Mouse (Mus musculus) heart, adult 11 months (tissue): Measurements from ENCODE around the gene Actr6.

Experiments used
- DNase-seq: peaks from one replicate; pipeline ENCODE4 v3.0.0; 2022

The Actr6 gene

DNA sequence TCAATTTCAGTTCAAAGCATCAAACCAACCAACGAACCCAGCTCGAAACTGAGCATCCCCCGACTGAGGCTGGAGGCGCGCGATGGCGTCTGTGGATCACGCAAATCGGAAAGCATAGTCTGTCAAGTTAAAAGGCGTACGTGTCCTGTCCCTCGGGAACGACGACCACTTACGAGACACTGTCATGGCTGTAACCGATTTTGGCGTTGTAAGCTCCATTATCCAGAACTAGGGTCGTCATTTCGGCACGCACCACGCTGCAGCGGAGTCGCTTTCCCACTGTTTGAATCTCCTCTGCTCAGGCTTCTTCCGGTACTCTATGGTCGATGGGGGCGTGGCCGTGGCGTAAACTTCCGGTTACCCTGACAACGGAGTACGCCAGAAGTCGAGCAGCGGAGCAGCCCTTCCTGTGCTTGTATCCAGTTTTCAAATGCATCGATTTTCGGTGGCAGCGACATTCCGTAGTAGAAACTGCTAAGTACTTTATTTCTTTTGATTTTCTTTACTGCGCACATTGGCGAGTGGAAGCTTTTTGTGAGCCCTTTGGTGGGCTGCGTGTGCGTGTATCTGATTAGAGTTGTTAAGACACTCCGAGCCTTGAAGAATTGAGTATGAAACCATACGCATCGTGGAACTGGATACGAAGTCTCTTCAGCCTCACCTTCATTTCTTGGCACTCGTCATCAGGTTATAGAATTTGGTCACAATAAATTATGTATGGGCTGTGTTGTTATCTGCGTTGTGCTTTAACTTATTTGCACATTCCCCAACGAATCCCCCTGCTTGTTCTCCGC lies at the start of gene Actr6:
Gene Actr6 (minus strand): TSS at position 295 of the 794 bp plus-strand sequence.
- DNase-seq, result peak; percentile 99

DNA sequence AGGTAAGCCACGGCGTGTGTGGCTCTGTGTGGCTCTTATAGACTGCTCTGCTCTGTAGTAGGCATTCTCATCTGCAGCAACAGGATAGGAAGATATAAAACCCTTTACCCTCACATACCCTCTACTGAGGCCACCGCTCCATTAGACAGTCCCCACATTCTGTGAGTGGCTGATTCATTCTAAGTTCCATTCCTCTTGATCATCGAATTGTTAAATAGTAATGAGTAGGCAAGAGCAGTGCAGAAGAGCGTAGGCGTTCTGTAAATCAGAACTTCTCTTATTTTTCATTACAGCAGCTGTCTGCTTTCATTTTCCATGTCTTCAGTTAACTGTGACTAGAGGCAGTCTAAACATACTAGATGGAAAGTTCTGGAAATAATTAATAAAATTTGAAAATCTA lies 43.9 kb upstream of the Actr6 start:
- no peak for DNase-seq

DNA sequence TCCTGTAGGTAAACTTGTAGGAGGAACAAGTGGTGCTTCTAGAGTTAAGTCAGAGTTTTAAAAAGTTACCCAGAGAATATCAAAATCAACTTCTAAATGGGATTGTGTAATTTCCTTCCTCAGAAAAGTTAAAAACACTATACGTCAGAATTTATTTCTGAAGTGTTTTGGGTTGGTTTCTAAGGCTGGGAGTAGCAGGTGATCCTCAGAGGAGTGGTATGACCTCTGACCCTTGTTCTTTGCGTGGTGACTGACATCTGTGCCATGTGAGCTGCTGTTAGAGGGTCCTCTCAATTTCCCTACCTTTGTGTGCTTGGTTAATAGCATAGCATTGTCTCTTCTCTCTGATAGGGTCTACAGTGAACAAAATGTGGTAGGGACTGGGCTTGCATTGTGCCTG lies 39.8 kb upstream of the Actr6 start:
- peak; percentile 61 for DNase-seq

DNA sequence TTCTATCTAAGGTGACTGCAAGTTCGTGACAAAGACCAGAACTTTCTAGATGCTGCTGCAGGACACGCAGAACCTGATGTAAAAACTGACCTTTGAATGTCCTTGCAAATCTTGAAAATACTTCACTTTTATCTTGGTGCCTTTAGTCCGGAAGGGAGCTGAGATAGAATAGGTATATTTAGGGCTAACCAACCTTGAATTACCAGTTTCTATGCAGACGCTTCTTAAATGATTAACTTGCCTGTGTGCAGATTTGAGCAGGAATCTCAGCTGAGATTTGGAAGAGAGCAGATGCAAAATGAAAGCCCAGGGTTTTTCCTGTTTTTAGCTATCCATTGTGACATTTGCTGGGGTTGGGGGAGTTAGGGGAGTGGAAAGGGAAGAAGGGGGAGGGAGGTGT lies 37.0 kb upstream of the Actr6 start:
- no peak for DNase-seq

DNA sequence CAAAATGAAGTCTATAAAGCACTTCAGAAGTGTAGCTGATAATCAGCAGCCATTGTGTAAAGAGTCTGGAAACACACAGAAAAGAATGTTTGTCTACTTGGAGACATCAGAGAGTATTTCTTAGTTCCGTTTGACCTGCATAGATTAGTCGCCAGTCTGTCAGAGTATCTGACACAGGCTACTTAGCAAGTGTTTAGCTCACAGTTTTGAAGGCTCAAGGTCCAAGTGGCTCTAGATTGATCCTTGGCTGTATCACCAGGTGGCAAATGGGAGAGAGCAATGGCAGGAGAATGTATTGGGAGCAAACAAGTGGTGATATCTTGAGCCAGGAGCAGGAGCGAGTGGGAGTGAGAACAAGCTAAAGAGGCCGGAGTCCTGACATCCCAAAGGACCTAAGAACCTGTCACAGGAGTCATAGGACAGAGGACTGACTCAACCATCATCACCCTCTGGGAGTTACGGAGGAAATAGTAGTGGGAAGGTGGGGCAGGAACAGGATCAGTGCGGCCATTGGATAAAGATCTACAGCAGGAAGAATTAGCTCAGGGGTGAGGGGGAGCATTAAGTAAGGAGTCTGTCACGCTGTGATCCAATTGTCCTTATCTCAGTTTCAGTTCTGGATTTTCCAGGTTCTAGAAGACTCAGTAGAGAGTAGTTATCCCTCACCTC lies 36.4 kb upstream of the Actr6 start:
- DNase-seq, result no peak

DNA sequence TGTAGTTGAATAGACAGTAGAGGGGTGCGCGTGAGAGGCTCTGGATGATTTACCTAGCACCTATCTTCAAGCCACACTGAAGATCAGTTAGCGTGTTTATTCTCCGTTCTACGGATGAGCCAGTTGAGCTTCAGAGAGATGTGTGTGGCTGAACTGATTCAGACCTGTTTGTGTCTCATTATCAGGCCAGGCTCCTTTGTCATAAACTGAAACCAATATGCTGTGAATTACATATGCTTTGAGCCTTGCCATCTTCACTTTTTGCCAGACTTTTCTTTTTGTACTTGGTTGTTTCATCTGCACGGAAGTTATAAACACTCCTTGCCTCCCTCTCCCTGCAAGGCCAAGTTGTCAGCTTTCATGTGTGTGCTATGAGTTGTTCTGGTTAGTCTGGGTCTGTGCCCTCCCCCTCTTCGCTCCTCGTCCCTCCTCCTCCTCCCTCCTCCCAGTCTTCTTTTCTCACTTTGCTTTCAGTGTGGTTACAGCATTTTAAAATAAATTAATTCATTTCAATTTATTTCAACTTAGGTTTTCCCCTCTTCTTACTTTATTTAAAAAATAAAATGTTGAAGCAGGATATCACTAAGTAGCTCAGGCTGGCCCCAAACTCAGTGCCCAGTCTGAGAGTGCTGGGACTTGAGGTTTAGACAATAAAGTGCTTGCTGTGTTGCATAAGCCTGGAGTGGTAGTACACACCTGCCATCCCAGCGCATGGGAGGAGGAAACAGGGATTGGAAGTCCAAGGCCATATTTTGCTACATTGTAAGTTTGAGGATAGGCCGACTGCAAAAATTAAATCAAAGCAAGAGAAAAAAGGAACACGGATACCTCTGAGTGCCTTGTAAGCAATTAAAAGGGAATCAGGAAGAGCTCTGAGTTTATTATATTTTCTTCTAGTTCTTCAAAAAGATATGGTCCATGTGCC lies 34.0 kb upstream of the Actr6 start:
- peak; percentile 76 for DNase-seq

DNA sequence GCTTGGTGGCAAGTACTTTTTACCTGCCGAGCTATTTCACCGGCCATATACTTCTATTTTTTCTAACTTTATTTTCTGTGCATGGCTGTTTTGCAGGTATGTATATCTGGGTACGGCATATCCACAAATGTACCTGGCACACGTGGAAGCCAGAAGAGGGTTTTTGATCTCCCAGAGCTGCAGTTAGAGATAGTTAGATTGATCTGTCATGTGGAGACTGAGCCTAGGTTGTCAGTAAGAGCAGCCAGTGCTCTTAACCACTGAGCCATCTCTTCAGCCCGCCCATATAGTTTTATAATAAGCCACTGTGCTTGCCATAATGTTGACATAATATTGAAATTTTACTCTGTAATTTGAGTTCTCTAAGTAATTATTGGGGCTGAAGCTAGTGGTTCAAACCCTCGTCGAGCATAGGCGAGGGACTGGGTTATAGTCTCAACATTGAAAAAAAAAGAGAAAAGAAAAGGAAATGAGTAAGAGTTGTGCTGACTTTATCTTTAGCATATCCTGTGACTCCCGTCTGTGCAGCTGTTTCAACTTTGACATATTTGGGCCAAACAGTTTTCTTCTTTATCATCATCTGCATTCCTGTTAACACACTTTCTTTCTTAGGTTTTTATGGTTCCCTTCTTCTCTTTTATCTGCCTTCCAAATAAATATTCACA lies 32.5 kb upstream of the Actr6 start:
- DNase-seq, result peak; percentile 40

DNA sequence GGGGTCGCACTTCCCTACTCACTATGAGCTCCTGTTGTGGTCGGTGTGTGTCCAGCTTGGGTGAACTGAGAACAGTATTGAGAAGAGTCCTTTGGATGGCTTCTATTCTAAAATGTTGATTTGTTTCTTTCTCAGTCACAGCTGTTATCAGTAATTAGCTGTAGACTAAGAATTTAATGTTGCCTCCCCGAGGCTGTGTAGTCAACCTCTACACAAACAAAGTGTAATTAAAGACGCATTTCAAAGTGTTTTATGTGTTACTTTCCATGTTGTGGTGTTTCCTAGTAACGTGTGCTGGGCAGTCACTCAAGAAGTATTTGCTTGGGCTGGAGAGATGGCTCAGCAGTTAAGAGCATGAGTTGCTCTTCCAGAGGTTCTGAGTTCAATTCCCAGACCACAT lies 28.7 kb upstream of the Actr6 start:
- no peak for DNase-seq

DNA sequence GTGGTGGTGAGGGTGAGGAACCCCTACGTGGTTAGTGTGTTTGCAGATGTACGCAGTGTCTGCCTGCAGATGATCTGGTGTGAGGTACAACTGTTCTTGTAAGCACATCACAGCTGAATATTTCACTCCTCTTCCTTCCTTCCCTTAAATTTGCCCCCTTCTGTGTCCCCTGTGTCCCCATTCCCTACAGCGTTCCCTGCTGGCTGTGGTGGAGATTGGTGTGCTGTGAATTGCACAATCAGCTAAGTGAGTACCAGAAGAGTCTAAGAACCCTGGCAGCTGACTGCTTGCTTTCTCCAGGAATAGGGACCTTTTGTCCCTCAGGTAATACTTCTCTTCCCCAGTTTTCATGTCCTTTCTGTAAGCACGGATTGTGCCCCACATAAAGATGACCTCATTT lies 23.1 kb upstream of the Actr6 start:
- DNase-seq, result no peak

DNA sequence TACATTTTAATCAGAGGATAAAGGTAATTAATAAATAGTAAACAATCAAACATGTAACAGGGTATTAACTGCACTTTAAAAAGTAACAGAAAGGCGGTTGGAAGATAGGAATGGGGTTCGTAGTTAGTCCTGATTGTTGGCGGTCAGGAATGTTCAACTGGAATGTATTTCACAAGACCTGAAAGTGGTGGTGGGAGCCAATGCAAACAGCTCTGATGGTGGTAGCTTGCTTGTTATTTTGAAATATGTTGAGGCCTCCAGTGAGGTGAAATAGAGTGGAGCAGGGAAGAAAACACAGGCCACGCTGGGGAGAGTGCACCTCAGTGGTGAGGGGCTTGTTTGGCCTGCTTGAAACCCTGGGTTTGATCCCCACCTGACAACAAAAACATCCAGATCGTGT lies 19.0 kb upstream of the Actr6 start:
- DNase-seq, result no peak

DNA sequence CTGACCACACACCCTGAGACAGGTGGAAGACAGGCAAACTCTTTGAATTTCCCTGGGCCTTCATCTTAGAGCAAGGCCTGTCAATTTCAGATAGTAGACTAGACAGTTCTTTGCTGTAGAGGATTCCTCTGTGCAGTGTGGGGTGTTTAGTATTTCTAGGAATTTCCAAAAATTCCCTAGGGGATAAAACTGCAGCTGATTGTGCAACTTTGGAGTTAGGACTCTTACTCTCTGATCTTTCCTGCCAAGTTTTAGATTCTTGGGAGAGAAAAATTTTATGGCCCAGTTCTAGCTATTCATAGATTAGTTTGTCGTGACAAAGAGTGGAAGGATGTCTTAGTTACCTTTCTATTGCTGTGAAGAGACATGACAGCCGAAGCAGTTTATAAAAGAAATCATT lies 16.5 kb upstream of the Actr6 start:
- no peak for DNase-seq

DNA sequence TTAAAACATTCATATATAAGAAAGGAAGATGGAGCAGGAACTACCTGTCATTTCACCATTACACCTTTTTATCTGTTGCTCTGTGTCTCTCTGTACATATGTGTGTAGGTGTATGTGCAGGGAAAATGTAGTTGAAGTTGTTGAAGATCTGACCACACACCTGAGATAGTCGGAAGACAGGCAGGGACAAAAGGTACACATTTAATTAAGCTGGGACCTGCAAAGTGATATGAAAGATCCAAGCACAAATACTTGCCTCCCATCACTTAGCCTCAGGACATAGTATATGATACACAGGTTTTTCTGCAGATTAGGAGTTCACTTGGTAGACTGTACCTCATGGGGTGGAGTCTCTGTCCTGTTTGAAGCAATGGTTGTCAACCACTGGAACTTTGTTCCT lies 15.8 kb upstream of the Actr6 start:
- DNase-seq, result no peak

DNA sequence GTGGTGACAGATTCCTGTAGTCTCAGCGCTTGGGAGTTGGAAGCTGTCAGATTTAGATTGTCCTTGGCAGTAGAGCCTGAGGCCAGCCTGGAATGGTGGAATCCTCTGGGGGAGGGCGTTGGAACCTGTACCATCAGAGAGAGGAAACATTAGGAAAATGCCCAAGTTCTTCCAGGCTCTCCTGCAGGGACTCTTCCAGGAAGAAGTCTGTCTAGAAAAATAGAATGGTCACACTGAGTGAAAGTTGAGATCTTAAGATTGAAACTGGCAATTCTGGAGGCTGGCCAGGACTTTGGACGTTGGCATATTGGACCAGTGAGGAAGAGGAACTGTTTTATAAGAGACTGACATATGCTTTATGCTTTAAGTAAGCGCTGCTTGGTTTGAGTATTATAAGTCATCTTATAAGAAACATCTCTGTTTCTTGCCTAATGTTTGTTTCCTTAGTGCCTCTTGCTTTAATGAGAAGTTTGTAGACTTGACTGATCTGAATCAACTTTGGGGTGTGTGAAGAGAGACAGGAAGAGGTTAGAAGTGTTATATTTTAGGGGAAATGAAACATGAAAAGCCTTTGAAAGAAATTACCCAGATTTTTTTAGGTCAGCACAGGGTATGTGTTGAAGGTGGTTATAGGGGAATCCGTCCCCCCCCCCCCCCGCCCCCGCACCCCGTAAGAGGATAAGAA lies 15.3 kb upstream of the Actr6 start:
- no peak for DNase-seq

DNA sequence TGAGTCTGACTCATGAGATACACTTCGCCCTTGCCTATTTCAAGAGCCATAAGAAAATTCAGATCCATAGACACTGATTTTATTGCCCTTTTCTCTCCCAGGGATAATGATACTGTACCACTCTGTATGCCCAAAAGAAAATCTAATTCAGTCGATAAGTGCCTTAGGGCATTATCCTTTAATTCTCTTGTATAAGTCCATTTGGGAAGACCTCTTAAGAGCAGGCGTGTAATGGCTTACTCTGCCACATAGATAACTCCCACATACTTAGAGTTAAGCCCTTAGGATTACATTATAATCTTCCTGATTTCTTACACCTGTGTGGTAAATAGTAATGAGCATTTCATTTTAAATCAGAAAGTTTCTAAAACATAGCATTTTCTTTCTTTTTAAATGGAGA lies 14.5 kb upstream of the Actr6 start:
- no peak for DNase-seq

DNA sequence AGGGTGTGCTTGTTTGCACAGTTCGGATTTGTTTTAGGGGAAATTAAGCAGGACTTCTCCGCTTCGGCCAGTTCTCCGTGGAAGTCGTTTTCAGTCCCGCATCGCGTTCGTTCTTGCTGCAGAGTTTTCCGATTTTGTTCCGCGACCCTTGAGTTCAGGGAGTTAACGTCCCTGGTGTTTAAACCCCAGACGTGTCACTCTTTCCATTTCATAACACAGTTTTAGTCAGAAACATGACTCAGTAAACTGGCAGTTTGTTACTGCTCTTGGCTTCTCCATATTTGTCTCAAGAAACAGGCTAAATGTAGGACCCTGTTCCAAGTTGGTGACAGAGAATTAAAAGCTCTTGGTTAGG lies 13.5 kb upstream of the Actr6 start:
- no peak for DNase-seq

DNA sequence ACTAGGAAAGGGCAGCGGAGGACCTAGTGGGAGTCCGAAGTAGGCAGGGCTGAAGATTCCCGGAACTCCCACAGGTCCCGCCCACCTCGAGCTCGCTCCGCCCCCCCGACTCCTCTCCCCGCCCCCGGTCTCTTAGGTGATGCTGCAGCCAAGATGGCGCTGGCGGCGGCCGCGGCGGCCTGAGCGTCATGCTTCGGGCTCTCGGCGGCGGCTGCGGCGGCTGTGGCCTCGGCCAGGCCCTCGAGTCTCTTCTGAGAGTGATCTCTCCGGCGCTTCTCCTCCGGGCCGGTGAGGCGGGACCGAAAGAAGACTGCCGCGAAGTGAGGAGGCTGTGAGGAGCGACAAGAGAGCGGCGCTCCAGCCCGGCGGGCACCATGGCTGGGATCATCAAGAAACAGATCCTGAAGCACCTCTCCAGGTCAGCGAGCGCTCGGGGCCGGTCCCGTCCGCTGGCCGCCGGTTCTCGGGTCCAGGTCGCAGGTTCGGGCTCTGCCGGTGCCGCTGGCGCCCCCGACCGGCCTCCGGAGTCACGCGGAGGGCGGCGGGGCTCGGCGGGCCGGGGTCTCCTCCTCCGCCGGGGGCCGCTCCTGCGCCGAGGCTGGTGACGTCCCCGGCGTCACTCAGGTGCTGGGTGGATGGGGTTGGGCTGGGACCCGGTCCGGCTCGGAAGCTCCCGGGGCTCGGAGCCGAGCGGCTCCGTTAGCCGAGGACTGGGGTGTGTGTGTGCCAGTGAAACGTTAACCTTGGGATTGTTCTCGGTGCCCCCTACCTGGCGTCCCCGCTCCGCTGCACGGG lies 13.0 kb upstream of the Actr6 start, which contains the start of gene Uhrf1bp1l:
Gene Uhrf1bp1l (plus strand): TSS at position 121 of the 795 bp plus-strand sequence.
- DNase-seq, result peak; percentile 99

DNA sequence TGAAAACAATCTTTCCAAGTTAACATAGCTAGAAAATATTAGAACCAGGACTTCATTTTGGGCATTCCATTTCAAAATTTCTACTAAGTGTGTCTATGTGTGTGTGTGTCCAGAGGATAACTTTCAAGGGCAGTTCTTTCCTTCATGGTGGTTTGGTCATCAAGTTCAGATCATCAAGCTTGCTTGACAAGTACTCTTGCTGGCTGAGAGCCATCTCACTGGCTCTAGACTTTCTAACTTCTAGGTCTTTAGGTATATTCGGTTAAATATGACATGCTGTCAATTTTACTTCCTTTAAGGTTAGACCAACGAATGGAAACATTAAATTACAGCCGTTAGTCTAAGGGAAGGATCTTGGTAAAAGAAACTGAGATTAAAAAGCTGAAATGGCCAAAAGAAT lies 12.2 kb upstream of the Actr6 start:
- no peak for DNase-seq

DNA sequence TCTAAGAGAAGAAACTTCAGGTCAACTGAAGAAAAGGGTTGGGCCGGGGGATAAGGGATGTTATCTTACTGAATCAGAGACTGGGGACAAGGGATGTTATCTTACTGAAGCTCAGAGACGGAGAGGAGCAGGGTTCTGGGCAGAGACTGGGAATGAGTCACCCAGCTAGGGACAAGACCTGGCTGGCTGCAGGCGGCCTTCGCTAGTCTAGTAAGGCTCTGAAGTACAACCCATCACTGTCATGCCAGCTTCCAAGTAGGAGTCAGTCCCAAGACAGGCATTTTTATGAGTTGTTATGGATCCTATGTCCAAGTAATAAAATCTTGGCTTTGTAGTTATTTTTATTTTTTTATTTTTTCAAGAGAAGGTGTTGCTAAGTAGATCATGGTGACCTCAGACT lies 11.2 kb upstream of the Actr6 start:
- DNase-seq, result no peak

DNA sequence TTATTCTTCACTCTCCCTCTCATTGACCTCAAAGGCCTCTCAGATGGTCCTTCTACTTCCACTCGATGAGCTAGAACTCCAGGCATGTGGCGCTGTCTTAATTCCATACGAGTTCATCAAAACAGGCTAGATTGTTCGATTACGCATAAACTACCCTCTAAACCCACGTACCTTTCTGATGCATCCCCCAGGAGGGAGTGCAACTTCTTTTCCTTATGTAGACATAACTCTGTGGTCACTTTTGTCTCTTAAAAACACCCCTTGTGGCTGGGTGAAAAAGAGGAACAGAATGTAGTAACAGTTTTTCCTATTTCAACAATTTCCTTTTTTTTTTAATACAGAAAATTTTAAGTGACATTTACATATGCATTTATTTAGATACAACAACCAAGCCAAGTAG lies 8.9 kb upstream of the Actr6 start:
- no peak for DNase-seq

DNA sequence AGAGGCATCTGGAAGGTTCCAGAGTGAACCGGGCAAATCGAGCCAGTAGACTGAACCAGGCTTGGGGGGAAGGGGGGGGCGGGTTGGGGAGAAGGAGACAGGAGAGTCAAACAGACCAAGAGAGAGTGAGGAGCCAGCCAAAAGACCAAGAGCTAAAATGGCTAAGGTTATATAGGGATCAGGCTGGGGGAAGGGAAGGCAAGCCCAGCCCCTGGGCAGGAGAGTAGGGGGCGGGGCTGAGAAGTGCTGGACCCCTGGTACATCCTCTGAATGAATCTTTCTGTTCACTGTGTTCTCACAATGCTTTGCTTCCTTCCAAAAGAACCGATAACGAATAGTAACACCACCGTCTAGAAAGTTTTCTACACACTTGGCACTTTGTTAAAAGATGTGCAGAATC lies 7.6 kb upstream of the Actr6 start:
- DNase-seq, result no peak

DNA sequence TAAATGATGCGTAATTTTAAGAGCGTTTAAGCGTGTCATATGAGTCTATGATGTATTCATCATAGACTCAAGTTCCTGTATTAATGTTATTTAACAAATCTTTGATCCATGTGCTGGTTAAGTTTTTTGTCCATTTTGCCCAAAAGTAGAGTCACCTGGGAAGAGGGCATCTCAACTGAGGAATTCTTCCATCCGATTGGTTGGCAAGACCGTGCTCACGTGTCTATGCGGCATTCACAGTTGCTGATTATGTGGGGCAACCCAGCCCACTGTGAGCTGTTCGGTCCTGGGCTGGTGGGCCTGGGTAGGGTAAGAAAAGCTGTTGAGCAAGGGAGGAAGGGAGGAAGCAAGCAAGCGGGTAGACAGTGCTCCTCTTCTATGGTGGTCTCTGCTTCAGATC lies 6.3 kb upstream of the Actr6 start:
- no peak for DNase-seq

DNA sequence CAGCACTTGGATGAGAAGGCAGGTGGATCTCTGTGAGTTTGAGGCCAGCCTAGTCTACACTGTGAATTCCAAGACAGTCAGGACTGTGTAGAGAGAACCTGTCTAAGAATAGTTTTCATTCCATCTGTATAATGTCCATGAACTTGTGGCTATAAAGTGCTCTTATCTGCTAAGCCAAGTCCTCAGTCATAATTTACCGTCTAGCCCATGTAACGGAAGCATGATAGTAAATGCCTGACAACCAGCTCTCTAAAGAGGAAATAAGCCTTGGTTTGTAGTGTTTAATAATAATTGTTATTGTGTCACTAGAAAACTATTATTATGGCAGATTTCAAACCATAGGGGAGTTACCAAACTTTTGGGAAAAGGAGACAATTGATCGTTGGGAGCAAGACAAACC lies 5.8 kb upstream of the Actr6 start:
- DNase-seq, result no peak
